Mouse (Mus musculus): ENCODE measurements around the gene Cxcl1.

GRCm38 (mm10) chr5:90876045-90876444 lies 15.0 kb upstream of the Cxcl1 start:
- no peak for TF ChIP-seq TAL1 (IDR thresholded peaks at IDR 0.05; ENCODE audit: low read length)
- TF ChIP-seq GATA1 (IDR thresholded peaks at IDR 0.05; ENCODE audit: low read length): no peak

Data from erythroblast, embryonic 14.5 days (primary cell).